ENCODE assay signal across 10 mouse cellular contexts in the genomic region with DNA sequence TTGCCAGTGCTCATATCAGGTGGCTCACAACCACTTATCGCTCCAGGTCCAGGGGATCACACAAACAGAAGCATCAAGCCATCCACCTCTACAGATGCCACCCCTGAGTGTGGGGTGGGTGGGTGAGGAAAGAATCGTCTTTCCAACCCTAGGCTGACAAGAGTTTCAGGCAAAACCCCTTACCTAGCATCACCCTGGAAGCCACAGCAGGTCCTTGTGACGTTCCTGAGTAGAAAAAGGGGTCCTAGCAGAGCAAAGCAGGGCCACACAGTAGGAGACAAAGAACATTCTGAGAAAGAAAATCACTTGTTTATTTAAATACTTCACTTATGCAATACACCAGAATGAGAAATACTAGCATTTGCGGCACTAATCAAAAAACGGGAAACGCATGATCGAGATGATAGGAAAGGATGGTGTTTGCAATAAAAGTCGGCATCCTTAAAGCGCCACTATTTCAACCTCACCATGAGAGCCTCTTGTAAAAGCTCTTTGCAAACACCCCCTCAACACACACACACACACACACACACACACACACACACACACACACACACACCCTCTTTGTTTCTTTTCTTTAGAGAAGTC. TPM values are rescaled to one million over a fixed set of nuclear protein-coding genes. Genes with fewer than 3 reads are reported as not detected.
A peak's percentile ranks its signal among the peaks of the same experiment; 100 is the strongest.
DNase-seq lines count a peak whose midpoint lies in the region; ATAC-seq and TF ChIP-seq lines count a peak whose summit lies in the region.
"Had no signal": no experiment of that assay in that cellular context is flagged by ENCODE, and none has a peak within 500 bp of the region (broad histone marks: within the 10 kb centered on the region; RNA-seq: fewer than 3 reads in every experiment).

No protein-coding gene starts in this region.

- no peaks in the 10 kb centered on the region for H3K36me3 ChIP-seq in heart, embryonic 13.5 days
- H3K36me3 ChIP-seq in heart, embryonic 11.5 days (ENCODE audit: control insufficient read depth, insufficient read depth, low read length) = no peaks in the 10 kb centered on the region
- H3K36me3 ChIP-seq in forebrain, embryonic 13.5 days (ENCODE audit: poor library complexity, severe bottlenecking) = no peaks in the 10 kb centered on the region
- H3K36me3 ChIP-seq in limb, embryonic 13.5 days = no peaks in the 10 kb centered on the region
- no peaks in the 10 kb centered on the region for H3K36me3 ChIP-seq in neural tube, embryonic 15.5 days

- H3K27ac ChIP-seq in heart, embryonic 13.5 days (replicated peaks) = no peak overlapping the region
- H3K27ac ChIP-seq in heart, embryonic 11.5 days (ENCODE audit: low read depth, low read length) = no peak overlapping the region
- no peak overlapping the region for H3K27ac ChIP-seq in forebrain, embryonic 13.5 days
- H3K27ac ChIP-seq in limb, embryonic 13.5 days = no peak overlapping the region
- no peak overlapping the region for H3K27ac ChIP-seq in neural tube, embryonic 15.5 days (replicated peaks)
- no peak overlapping the region for H3K27ac ChIP-seq in left cerebral cortex, adult 2 months

- H3K4me1 ChIP-seq in heart, embryonic 13.5 days = peaks cover 14% of the 10 kb centered on the region
- 0 out of 2 replicates have a peak, but pooled peaks cover 2% of the 10 kb centered on the region for H3K4me1 ChIP-seq in heart, embryonic 11.5 days (ENCODE audit: control insufficient read depth, insufficient read depth, low read length)
- peaks cover 24% of the 10 kb centered on the region for H3K4me1 ChIP-seq in forebrain, embryonic 13.5 days
- peaks cover 21% of the 10 kb centered on the region for H3K4me1 ChIP-seq in limb, embryonic 13.5 days
- peaks cover 23% of the 10 kb centered on the region for H3K4me1 ChIP-seq in neural tube, embryonic 15.5 days

- H3K4me2 ChIP-seq in heart, embryonic 13.5 days = peak overlapping the region; percentile 64
- no peak overlapping the region for H3K4me2 ChIP-seq in heart, embryonic 11.5 days
- H3K4me2 ChIP-seq in forebrain, embryonic 13.5 days = peak overlapping the region; percentile 63
- H3K4me2 ChIP-seq in limb, embryonic 13.5 days (replicated peaks) = peak overlapping the region; percentile 60
- H3K4me2 ChIP-seq in neural tube, embryonic 15.5 days = peak overlapping the region; percentile 64

- no peak for ATAC-seq in heart, embryonic 13.5 days (ENCODE audit: extremely low read depth, insufficient number of reproducible peaks, low FRiP score, low TSS enrichment)
- ATAC-seq in heart, embryonic 11.5 days (replicated peaks; ENCODE audit: insufficient number of reproducible peaks, low FRiP score, low TSS enrichment) = no peak
- ATAC-seq in forebrain, embryonic 13.5 days = 0 out of 2 replicates have a peak, but pooled peaks have one; percentile 24
- no peak for ATAC-seq in limb, embryonic 13.5 days (ENCODE audit: low FRiP score, low read depth)
- no peak for ATAC-seq in neural tube, embryonic 15.5 days (ENCODE audit: low FRiP score)

- H3K4me3 ChIP-seq in heart, embryonic 13.5 days = 0 out of 2 replicates have a peak overlapping the region, but pooled peaks have one; percentile 38
- H3K4me3 ChIP-seq in heart, embryonic 11.5 days (ENCODE audit: low read depth, low read length) = no peak overlapping the region
- H3K4me3 ChIP-seq in forebrain, embryonic 13.5 days = no peak overlapping the region
- H3K4me3 ChIP-seq in limb, embryonic 13.5 days = peak overlapping the region; percentile 32; the same call in 1 of the 2 replicates
- peak overlapping the region; percentile 28; the same call in 1 of the 2 replicates for H3K4me3 ChIP-seq in neural tube, embryonic 15.5 days (replicated peaks)
- no peak overlapping the region for H3K4me3 ChIP-seq in left cerebral cortex, adult 2 months

- peaks cover 68% of the 10 kb centered on the region for H3K27me3 ChIP-seq in heart, embryonic 13.5 days (replicated peaks)
- H3K27me3 ChIP-seq in heart, embryonic 11.5 days (ENCODE audit: control insufficient read depth, insufficient read depth, low read length) = peaks cover 47% of the 10 kb centered on the region
- H3K27me3 ChIP-seq in forebrain, embryonic 13.5 days = peaks cover 22% of the 10 kb centered on the region
- H3K27me3 ChIP-seq in limb, embryonic 13.5 days = peaks cover 43% of the 10 kb centered on the region
- H3K27me3 ChIP-seq in neural tube, embryonic 15.5 days (replicated peaks) = no peaks in the 10 kb centered on the region

- no peak overlapping the region for H3K9ac ChIP-seq in heart, embryonic 13.5 days
- no peak overlapping the region for H3K9ac ChIP-seq in heart, embryonic 11.5 days (ENCODE audit: low read depth, low read length)
- H3K9ac ChIP-seq in forebrain, embryonic 13.5 days = 0 out of 2 replicates have a peak overlapping the region, but pooled peaks have one; percentile 12
- no peak overlapping the region for H3K9ac ChIP-seq in limb, embryonic 13.5 days
- H3K9ac ChIP-seq in neural tube, embryonic 15.5 days (replicated peaks) = 0 out of 2 replicates have a peak overlapping the region, but pooled peaks have one; percentile 26

- no peak for DNase-seq in right cerebral cortex, postnatal 36 days (ENCODE audit: low spot score in 2 of 2)
- DNase-seq in left cerebral cortex, adult 2 months (ENCODE audit: extremely low spot score in 1 of 2, low spot score in 2 of 2) = no peak
- no peak for DNase-seq in gastrocnemius, postnatal 10 days
- DNase-seq: B cell, adult 2 months; layer of hippocampus, postnatal 36 days had no signal

- TF ChIP-seq CTCF in left cerebral cortex, adult 2 months (IDR thresholded peaks at IDR 0.05) = no peak

- H3K9me3 ChIP-seq in heart, embryonic 13.5 days = no peaks in the 10 kb centered on the region
- H3K9me3 ChIP-seq in heart, embryonic 11.5 days (replicated peaks; ENCODE audit: control insufficient read depth, low read length) = no peaks in the 10 kb centered on the region
- H3K9me3 ChIP-seq in forebrain, embryonic 13.5 days (replicated peaks) = no peaks in the 10 kb centered on the region
- H3K9me3 ChIP-seq in limb, embryonic 13.5 days = no peaks in the 10 kb centered on the region
- H3K9me3 ChIP-seq in neural tube, embryonic 15.5 days (replicated peaks) = no peaks in the 10 kb centered on the region

- intact Hi-C loops in left cerebral cortex, adult 2 months (cut with DNase I) = no loop called here

- WGBS in heart, embryonic 13.5 days = 10% methylated on average over 9 of the region's 9 CpGs
- WGBS in heart, embryonic 11.5 days (ENCODE audit: insufficient replicate concordance) = 9% methylated on average over 9 of the region's 9 CpGs
- 3% methylated on average over 9 of the region's 9 CpGs for WGBS in forebrain, embryonic 13.5 days
- 4% methylated on average over 9 of the region's 9 CpGs for WGBS in limb, embryonic 13.5 days
- 2% methylated on average over 9 of the region's 9 CpGs for WGBS in neural tube, embryonic 15.5 days

RNA-seq across cellular contexts. Expression of a gene that starts 18.8 kb away (rescaled TPM):
- polyA plus RNA-seq in heart, embryonic 13.5 days (2015; fragmentation: Nextera tagmentation; extraction: Ambion mirVana) = 2.7 TPM in 2 replicates
- polyA plus RNA-seq in heart, embryonic 11.5 days (2014; fragmentation: Nextera tagmentation; extraction: Ambion mirVana) = 3.0 and 5.0 TPM in 2 replicates
- polyA plus RNA-seq in forebrain, embryonic 13.5 days (2015; fragmentation: Nextera tagmentation; extraction: Ambion mirVana) = 11.3 TPM in 2 replicates
- 10.9 and 11.0 TPM in 2 replicates for polyA plus RNA-seq in limb, embryonic 13.5 days (2015; fragmentation: Nextera tagmentation; extraction: Ambion mirVana)
- 56.8 and 62.7 TPM in 2 replicates for polyA plus RNA-seq in neural tube, embryonic 15.5 days (2015; fragmentation: Nextera tagmentation; extraction: Ambion mirVana)
- total RNA-seq in left cerebral cortex, adult 2 months (2021) = 10 to 100 TPM; 43.0 to 53.4 TPM
- 10 to 100 TPM in 1 of 2 experiments, 1 to 10 TPM in 1; 7.8 to 11.0 TPM for total RNA-seq in gastrocnemius, postnatal 10 days (2021)

Comparison
In these comparisons a context has a peak if more than half of its experiments do, and no peak if none do; other contexts are left out.
1. H3K4me3 ChIP-seq: peak in heart, embryonic 13.5 days (single experiment), limb, embryonic 13.5 days (single experiment) and neural tube, embryonic 15.5 days (single experiment); none in heart, embryonic 11.5 days (single experiment), forebrain, embryonic 13.5 days (single experiment) and left cerebral cortex, adult 2 months (single experiment).
2. H3K9ac ChIP-seq: peak in forebrain, embryonic 13.5 days (single experiment) and neural tube, embryonic 15.5 days (single experiment); none in heart, embryonic 13.5 days (single experiment), heart, embryonic 11.5 days (single experiment) and limb, embryonic 13.5 days (single experiment).